Mouse (Mus musculus): ENCODE measurements at regions not wholly inside any gene's neighbourhood (a gene's known extent, or its start where the extent isn't known, plus 50 kb on each side); places are given as distances from the start of the nearest gene placed in this dataset.

- H3K27me3 ChIP-seq (ENCODE audit: control insufficient read depth, insufficient read depth, low read length), result no peaks in the 10 kb centered on the region
- no peak overlapping the region for H3K4me3 ChIP-seq (ENCODE audit: low read depth, low read length)
- WGBS, result 82% methylated on average over 4 of the region's 4 CpGs
- H3K27ac ChIP-seq (ENCODE audit: insufficient read depth, low read depth, low read length), result no peak overlapping the region
- TF ChIP-seq POLR2A (IDR thresholded peaks at IDR 0.05; ENCODE audit: low read depth, low read length), result no peak
- no peak for TF ChIP-seq CTCF (IDR thresholded peaks at IDR 0.05; ENCODE audit: extremely low read depth, insufficient read length, insufficient replicate concordance, low read depth, low read length)
- no peaks in the 10 kb centered on the region for H3K4me1 ChIP-seq (ENCODE audit: control insufficient read depth, insufficient read depth, insufficient read length, low read length)
- no peaks in the 10 kb centered on the region for H3K36me3 ChIP-seq (ENCODE audit: control insufficient read depth, insufficient read depth, low read length)
These were observed 511.6 kb upstream of the Gm19410 start for GRCm38 (mm10) chr8:35253946-35254345.

GRCm38 (mm10) chr8:35255327-35255726 is 510.3 kb upstream of the Gm19410 start:
- WGBS, result 80% methylated on average over 2 of the region's 2 CpGs
- Histone ChIP-seq H3K27ac (ENCODE audit: insufficient read depth, low read depth, low read length) (no peak overlapping the region), H3K27me3 (ENCODE audit: control insufficient read depth, insufficient read depth, low read length) (no peaks in the 10 kb centered on the region), H3K4me3 (ENCODE audit: low read depth, low read length) (no peak overlapping the region), H3K36me3 (ENCODE audit: control insufficient read depth, insufficient read depth, low read length) (no peaks in the 10 kb centered on the region), H3K4me1 (ENCODE audit: control insufficient read depth, insufficient read depth, insufficient read length, low read length) (peaks cover 1% of the 10 kb centered on the region; the same call in 1 of the 2 replicates)
- TF ChIP-seq CTCF (IDR thresholded peaks at IDR 0.05; ENCODE audit: extremely low read depth, insufficient read length, insufficient replicate concordance, low read depth, low read length) (no peak), POLR2A (IDR thresholded peaks at IDR 0.05; ENCODE audit: low read depth, low read length) (no peak)

GRCm38 (mm10) chr8:35256958-35257357 is 508.6 kb upstream of the Gm19410 start:
- 35% methylated on average over 4 of the region's 4 CpGs for WGBS
- Histone ChIP-seq H3K27ac (ENCODE audit: insufficient read depth, low read depth, low read length) (no peak overlapping the region), H3K4me1 (ENCODE audit: control insufficient read depth, insufficient read depth, insufficient read length, low read length) (peaks cover 2% of the 10 kb centered on the region; the same call in 1 of the 2 replicates), H3K36me3 (ENCODE audit: control insufficient read depth, insufficient read depth, low read length) (no peaks in the 10 kb centered on the region), H3K4me3 (ENCODE audit: low read depth, low read length) (no peak overlapping the region), H3K27me3 (ENCODE audit: control insufficient read depth, insufficient read depth, low read length) (no peaks in the 10 kb centered on the region)
- TF ChIP-seq POLR2A (IDR thresholded peaks at IDR 0.05; ENCODE audit: low read depth, low read length) (no peak), CTCF (IDR thresholded peaks at IDR 0.05; ENCODE audit: extremely low read depth, insufficient read length, insufficient replicate concordance, low read depth, low read length) (peak; percentile 17; the same call in 1 of the 2 replicates)

GRCm38 (mm10) chr8:35268221-35268620 is 497.4 kb upstream of the Gm19410 start:
- TF ChIP-seq POLR2A (IDR thresholded peaks at IDR 0.05; ENCODE audit: low read depth, low read length), result no peak
- no peak for TF ChIP-seq CTCF (IDR thresholded peaks at IDR 0.05; ENCODE audit: extremely low read depth, insufficient read length, insufficient replicate concordance, low read depth, low read length)
- Histone ChIP-seq H3K27ac (ENCODE audit: insufficient read depth, low read depth, low read length) (no peak overlapping the region), H3K4me3 (ENCODE audit: low read depth, low read length) (no peak overlapping the region), H3K4me1 (ENCODE audit: control insufficient read depth, insufficient read depth, insufficient read length, low read length) (no peaks in the 10 kb centered on the region), H3K36me3 (ENCODE audit: control insufficient read depth, insufficient read depth, low read length) (no peaks in the 10 kb centered on the region), H3K27me3 (ENCODE audit: control insufficient read depth, insufficient read depth, low read length) (no peaks in the 10 kb centered on the region)
- WGBS, result 86% methylated on average over 5 of the region's 5 CpGs

- TF ChIP-seq CTCF (IDR thresholded peaks at IDR 0.05; ENCODE audit: extremely low read depth, insufficient read length, insufficient replicate concordance, low read depth, low read length) (no peak), POLR2A (IDR thresholded peaks at IDR 0.05; ENCODE audit: low read depth, low read length) (no peak)
- no peaks in the 10 kb centered on the region for H3K36me3 ChIP-seq (ENCODE audit: control insufficient read depth, insufficient read depth, low read length)
- H3K4me1 ChIP-seq (ENCODE audit: control insufficient read depth, insufficient read depth, insufficient read length, low read length), result no peaks in the 10 kb centered on the region
- H3K27me3 ChIP-seq (ENCODE audit: control insufficient read depth, insufficient read depth, low read length), result no peaks in the 10 kb centered on the region
- H3K4me3 ChIP-seq (ENCODE audit: low read depth, low read length), result no peak overlapping the region
- H3K27ac ChIP-seq (ENCODE audit: insufficient read depth, low read depth, low read length), result no peak overlapping the region
- 100% methylated on average over 2 of the region's 2 CpGs for WGBS
These were observed 496.6 kb upstream of the Gm19410 start for GRCm38 (mm10) chr8:35268986-35269385.

GRCm38 (mm10) chr8:35275972-35276371 is 489.6 kb upstream of the Gm19410 start:
- H3K4me3 ChIP-seq (ENCODE audit: low read depth, low read length), result no peak overlapping the region
- WGBS, result 85% methylated on average over 8 of the region's 8 CpGs
- no peaks in the 10 kb centered on the region for H3K4me1 ChIP-seq (ENCODE audit: control insufficient read depth, insufficient read depth, insufficient read length, low read length)
- H3K27me3 ChIP-seq (ENCODE audit: control insufficient read depth, insufficient read depth, low read length), result no peaks in the 10 kb centered on the region
- no peak overlapping the region for H3K27ac ChIP-seq (ENCODE audit: insufficient read depth, low read depth, low read length)
- no peaks in the 10 kb centered on the region for H3K36me3 ChIP-seq (ENCODE audit: control insufficient read depth, insufficient read depth, low read length)
- TF ChIP-seq CTCF (IDR thresholded peaks at IDR 0.05; ENCODE audit: extremely low read depth, insufficient read length, insufficient replicate concordance, low read depth, low read length) (no peak), POLR2A (IDR thresholded peaks at IDR 0.05; ENCODE audit: low read depth, low read length) (no peak)

- Histone ChIP-seq H3K4me1 (ENCODE audit: control insufficient read depth, insufficient read depth, insufficient read length, low read length) (no peaks in the 10 kb centered on the region), H3K27me3 (ENCODE audit: control insufficient read depth, insufficient read depth, low read length) (no peaks in the 10 kb centered on the region), H3K36me3 (ENCODE audit: control insufficient read depth, insufficient read depth, low read length) (no peaks in the 10 kb centered on the region), H3K27ac (ENCODE audit: insufficient read depth, low read depth, low read length) (no peak overlapping the region), H3K4me3 (ENCODE audit: low read depth, low read length) (no peak overlapping the region)
- TF ChIP-seq CTCF (IDR thresholded peaks at IDR 0.05; ENCODE audit: extremely low read depth, insufficient read length, insufficient replicate concordance, low read depth, low read length) (no peak), POLR2A (IDR thresholded peaks at IDR 0.05; ENCODE audit: low read depth, low read length) (no peak)
- WGBS, result 89% methylated on average over 7 of the region's 7 CpGs
These were observed 489.1 kb upstream of the Gm19410 start for GRCm38 (mm10) chr8:35276460-35276859.
